Mouse (Mus musculus) forebrain, embryonic 14.5 days (tissue): ENCODE results near the gene Wdr18. TPM values are rescaled to one million over a fixed set of nuclear protein-coding genes. Genes with fewer than 3 reads are reported as not detected.

Experiments
- ATAC-seq: fragments of 200-750 bp; cut with Nextera tagmentation; 2 replicates; pipeline ENCODE4 v1.8.0; 2017; ENCODE audit warnings: mild to moderate bottlenecking, moderate library complexity
- DNase-seq: peaks from one replicate; pipeline ENCODE4 v3.0.0-alpha.2; 2015; ENCODE audit warnings: low spot score
- H3K27ac ChIP-seq: fragments of 300-500 bp; sonication (generic); 2 replicates; pipeline ENCODE4 v1.5.1; 2014; ENCODE audit warnings: low read depth, mild to moderate bottlenecking, control low read depth, low read length, moderate library complexity
- H3K27me3 ChIP-seq: fragments of 300-500 bp; sonication (generic); replicated peaks from 2 replicates; pipeline ENCODE4 v1.6.1; 2014; ENCODE audit warnings: low read length, control low read depth, mixed read lengths; ENCODE audit not compliant: control insufficient read depth, insufficient read depth
- H3K36me3 ChIP-seq: fragments of 300-500 bp; sonication (generic); 2 replicates; pipeline ENCODE4 v1.6.1; 2014; ENCODE audit warnings: low read length, control low read depth; ENCODE audit not compliant: control insufficient read depth, insufficient read depth
- H3K4me1 ChIP-seq: fragments of 300-500 bp; sonication (generic); 2 replicates; pipeline ENCODE4 v1.6.1; 2014; ENCODE audit warnings: antibody characterized with exemption, low read length, control low read depth; ENCODE audit not compliant: control insufficient read depth, insufficient read depth
- H3K4me2 ChIP-seq: fragments of 300-500 bp; sonication (generic); 2 replicates; pipeline ENCODE4 v1.6.1; 2014; ENCODE audit warnings: mild to moderate bottlenecking, control low read depth, low read length
- H3K4me3 ChIP-seq: fragments of 300-500 bp; sonication (generic); 2 replicates; pipeline ENCODE4 v1.5.1; 2014; ENCODE audit warnings: low read depth, low read length, control low read depth
- H3K9ac ChIP-seq: fragments of 300-500 bp; sonication (generic); 2 replicates; pipeline ENCODE4 v1.6.1; 2014; ENCODE audit warnings: mild to moderate bottlenecking, low read length, control low read depth, moderate library complexity
- H3K9me3 ChIP-seq: fragments of 300-500 bp; sonication (generic); replicated peaks from 2 replicates; pipeline ENCODE4 v1.6.1; 2016; ENCODE audit warnings: low read length, control low read depth, mixed read lengths; ENCODE audit not compliant: control insufficient read depth
- WGBS: fragments of 180-500 bp; shearing (Covaris S2); extraction: QIAGEN DNeasy Blood & Tissue Kit; methylation state at CpG from one replicate; pipeline ENCODE4 v1.1.7; 2014; 5-methylcytosine and 5-hydroxymethylcytosine counted together
- polyA plus RNA-seq: library from polyadenylated mRNA; unstranded; fragments of >200 nt; fragmentation: Nextera tagmentation; extraction: Ambion mirVana; gene quantifications from 2 replicates; pipeline ENCODE4 v1.2.1, GENCODE M21; 2014

The Wdr18 gene
- polyA plus RNA-seq, 1 experiment from 2014 or later, result 96.4 TPM

GRCm38 (mm10) chr10:79986232-79986878, 26.4 kb downstream of the Wdr18 start:
- 53% methylated on average over 6 of the region's 6 CpGs for WGBS

GRCm38 (mm10) chr10:79986963-79987362, 27.0 kb downstream of the Wdr18 start:
- H3K9me3 ChIP-seq, result peaks cover 6% of the 10 kb centered on the region; the same call in 1 of the 2 replicates
- H3K27ac ChIP-seq, result no peak overlapping the region
- no peak for ATAC-seq
- H3K4me1 ChIP-seq, result peaks cover 22% of the 10 kb centered on the region
- H3K27me3 ChIP-seq, result peaks cover 38% of the 10 kb centered on the region
- peak overlapping the region; percentile 24; the same call in 1 of the 2 replicates for H3K4me2 ChIP-seq
- H3K9ac ChIP-seq, result no peak overlapping the region
- H3K4me3 ChIP-seq, result no peak overlapping the region
- no peaks in the 10 kb centered on the region for H3K36me3 ChIP-seq
- peak; percentile 76 for DNase-seq
- 5% methylated on average over 11 of the region's 11 CpGs for WGBS

More at GRCm38 (mm10) chr10:79986232-79986878, 26.4 kb downstream of the Wdr18 start:
- Histone ChIP-seq H3K4me2 (peak overlapping the region; percentile 95), H3K27ac (peak overlapping the region; percentile 95; the same call in 1 of the 2 replicates), H3K36me3 (0 out of 2 replicates have a peak, but pooled peaks cover 3% of the 10 kb centered on the region), H3K4me3 (peak overlapping the region; percentile 73), H3K9me3 (peaks cover 2% of the 10 kb centered on the region; the same call in 1 of the 2 replicates), H3K9ac (peak overlapping the region; percentile 75; the same call in 1 of the 2 replicates), H3K4me1 (peaks cover 22% of the 10 kb centered on the region), H3K27me3 (peaks cover 38% of the 10 kb centered on the region)
- no peak for ATAC-seq
- no peak for DNase-seq

- H3K27ac ChIP-seq, result no peak overlapping the region
- peaks cover 16% of the 10 kb centered on the region for H3K4me1 ChIP-seq
- H3K4me2 ChIP-seq, result peak overlapping the region; percentile 49
- peaks cover 6% of the 10 kb centered on the region; the same call in 1 of the 2 replicates for H3K9me3 ChIP-seq
- DNase-seq, result no peak
- 13% methylated on average over 27 of the region's 27 CpGs for WGBS
- H3K9ac ChIP-seq, result peak overlapping the region; percentile 52
- H3K36me3 ChIP-seq, result no peaks in the 10 kb centered on the region
- H3K27me3 ChIP-seq, result peaks cover 38% of the 10 kb centered on the region
- no peak for ATAC-seq
- H3K4me3 ChIP-seq, result peak overlapping the region; percentile 33
These were observed 28.0 kb downstream of the Wdr18 start for GRCm38 (mm10) chr10:79987771-79988505.

- Histone ChIP-seq H3K4me3 (peak within 1 kb of the TSS; percentile 33), H3K4me1 (peaks cover 9% of the 10 kb centered on the region), H3K27ac (no peak within 1 kb of the TSS), H3K9me3 (peaks cover 6% of the 10 kb centered on the region; the same call in 1 of the 2 replicates), H3K27me3 (peaks cover 38% of the 10 kb centered on the region), H3K9ac (peak within 1 kb of the TSS; percentile 52), H3K36me3 (no peaks in the 10 kb centered on the region), H3K4me2 (peak within 1 kb of the TSS; percentile 49)
- ATAC-seq, result no peak
- WGBS, result 1% methylated on average over 58 of the region's 59 CpGs
- no peak for DNase-seq
These were observed 28.7 kb downstream of the Wdr18 start, which contains the start of gene Cnn2 for GRCm38 (mm10) chr10:79988506-79989271. Gene Cnn2 (plus strand): TSS chr10:79988584.

GRCm38 (mm10) chr10:79989272-79989786, 29.4 kb downstream of the Wdr18 start:
- H3K4me3 ChIP-seq, result 0 out of 2 replicates have a peak overlapping the region, but pooled peaks have one; percentile 33
- peaks cover 38% of the 10 kb centered on the region for H3K27me3 ChIP-seq
- DNase-seq (no peak), ATAC-seq (no peak)
- 31% methylated on average over 8 of the region's 8 CpGs for WGBS
- no peak overlapping the region for H3K27ac ChIP-seq
- H3K9me3 ChIP-seq, result peaks cover 6% of the 10 kb centered on the region; the same call in 1 of the 2 replicates
- no peak overlapping the region; the same call in 1 of the 2 replicates for H3K9ac ChIP-seq
- no peaks in the 10 kb centered on the region for H3K36me3 ChIP-seq
- H3K4me2 ChIP-seq, result peak overlapping the region; percentile 49; the same call in 1 of the 2 replicates
- peaks cover 9% of the 10 kb centered on the region for H3K4me1 ChIP-seq

- WGBS, result 18% methylated on average over 15 of the region's 15 CpGs
- no peak overlapping the region for H3K27ac ChIP-seq
- peaks cover 38% of the 10 kb centered on the region for H3K27me3 ChIP-seq
- no peak for ATAC-seq
- no peak overlapping the region; the same call in 1 of the 2 replicates for H3K4me2 ChIP-seq
- H3K4me1 ChIP-seq, result peaks cover 9% of the 10 kb centered on the region
- no peak overlapping the region for H3K4me3 ChIP-seq
- DNase-seq, result no peak
- H3K36me3 ChIP-seq, result no peaks in the 10 kb centered on the region
- H3K9me3 ChIP-seq, result peaks cover 6% of the 10 kb centered on the region; the same call in 1 of the 2 replicates
- H3K9ac ChIP-seq, result no peak overlapping the region
These were observed 29.9 kb downstream of the Wdr18 start for GRCm38 (mm10) chr10:79989870-79990269.

- WGBS, result 64% methylated on average over 12 of the region's 12 CpGs
- H3K27me3 ChIP-seq, result peaks cover 38% of the 10 kb centered on the region
- H3K4me1 ChIP-seq, result peaks cover 6% of the 10 kb centered on the region
- no peak overlapping the region for H3K4me2 ChIP-seq
- H3K4me3 ChIP-seq, result no peak overlapping the region
- H3K27ac ChIP-seq, result no peak overlapping the region
- H3K36me3 ChIP-seq, result no peaks in the 10 kb centered on the region
- ATAC-seq (no peak), DNase-seq (no peak)
- no peak overlapping the region for H3K9ac ChIP-seq
- H3K9me3 ChIP-seq, result peaks cover 6% of the 10 kb centered on the region; the same call in 1 of the 2 replicates
These were observed 31.1 kb downstream of the Wdr18 start for GRCm38 (mm10) chr10:79991099-79991498.

- peaks cover 2% of the 10 kb centered on the region; the same call in 1 of the 2 replicates for H3K4me1 ChIP-seq
- ATAC-seq (no peak), DNase-seq (no peak)
- no peaks in the 10 kb centered on the region for H3K36me3 ChIP-seq
- 87% methylated on average over 6 of the region's 6 CpGs for WGBS
- H3K9me3 ChIP-seq, result peaks cover 6% of the 10 kb centered on the region; the same call in 1 of the 2 replicates
- H3K4me2 ChIP-seq, result no peak overlapping the region
- no peak overlapping the region for H3K9ac ChIP-seq
- H3K4me3 ChIP-seq, result no peak overlapping the region
- peaks cover 38% of the 10 kb centered on the region for H3K27me3 ChIP-seq
- H3K27ac ChIP-seq, result no peak overlapping the region
These were observed 31.6 kb downstream of the Wdr18 start for GRCm38 (mm10) chr10:79991548-79991947.
